Mouse (Mus musculus) fibroblast of lung, adult 2 months (primary cell): Measurements from ENCODE around the gene Slc17a7.
A peak's percentile ranks its signal among the peaks of the same experiment; 100 is the strongest.
"Not testable (repeated sequence)": the region's sequence is repeated elsewhere in the genome, so short reads cannot be mapped to it uniquely, and the experiment has no call there.

Source experiments
- DNase-seq: peaks from one replicate; pipeline ENCODE4 v3.0.0-alpha.2; 2011; ENCODE audit warnings: low read depth

Slc17a7 gene

DNA sequence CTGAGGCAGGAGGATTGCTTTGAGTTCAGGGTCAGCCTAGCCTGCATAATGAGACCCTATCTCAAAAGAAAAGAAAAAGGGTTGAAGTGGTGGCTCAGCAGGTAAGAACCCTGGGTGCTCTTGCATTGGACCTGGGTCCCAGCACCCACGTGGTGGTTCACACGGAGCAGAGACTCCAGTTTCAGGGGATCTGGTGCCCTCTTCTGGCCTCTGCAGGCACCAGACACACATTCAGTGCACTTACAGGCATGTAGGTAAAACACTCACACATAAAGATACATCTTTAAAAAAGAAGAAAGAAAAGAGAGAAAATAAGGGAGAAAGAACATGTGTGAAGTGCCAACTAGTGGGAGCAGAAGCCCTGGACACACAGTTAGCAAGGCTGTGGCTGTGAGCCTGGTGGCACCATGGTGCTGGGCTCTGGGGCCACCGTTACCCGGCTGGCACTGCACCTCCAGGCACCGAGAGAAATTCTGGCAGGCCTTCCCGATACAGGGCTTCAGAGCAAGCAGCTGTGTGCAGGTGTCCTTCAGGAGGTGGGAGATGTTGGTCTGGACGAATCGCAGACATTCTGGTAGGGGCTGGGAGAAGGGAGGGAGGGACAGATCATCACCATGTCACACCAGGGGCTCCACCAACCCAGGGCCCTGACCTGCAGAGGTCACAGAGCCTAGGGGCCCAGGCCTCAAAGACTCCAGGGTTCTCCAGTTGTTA lies 30.1 kb upstream of the Slc17a7 start:
- DNase-seq: no peak

DNA sequence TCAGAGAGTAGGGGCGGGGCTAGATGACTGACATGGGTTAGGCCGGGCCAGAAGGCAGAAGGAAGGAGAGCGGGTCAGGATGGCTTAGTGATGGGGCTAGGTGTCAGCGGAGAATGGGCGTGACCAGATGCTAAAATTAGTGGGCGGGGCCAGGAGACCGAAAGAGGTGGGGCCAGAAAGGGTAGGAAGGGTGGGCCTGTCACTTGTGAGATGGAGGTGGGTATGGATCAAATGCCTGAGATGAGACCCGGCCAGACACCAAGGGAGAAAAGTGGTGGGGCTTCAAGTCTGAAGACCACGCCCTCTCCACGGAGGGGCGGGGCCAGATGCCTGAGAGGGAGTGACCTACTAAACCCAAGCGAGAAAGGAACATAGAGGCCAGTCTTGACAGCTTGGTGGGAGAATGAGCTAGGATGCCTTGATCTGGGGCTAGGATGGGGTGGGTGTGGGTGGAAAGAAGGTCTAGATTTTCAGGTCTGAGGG lies 29.2 kb upstream of the Slc17a7 start:
- DNase-seq: no peak

DNA sequence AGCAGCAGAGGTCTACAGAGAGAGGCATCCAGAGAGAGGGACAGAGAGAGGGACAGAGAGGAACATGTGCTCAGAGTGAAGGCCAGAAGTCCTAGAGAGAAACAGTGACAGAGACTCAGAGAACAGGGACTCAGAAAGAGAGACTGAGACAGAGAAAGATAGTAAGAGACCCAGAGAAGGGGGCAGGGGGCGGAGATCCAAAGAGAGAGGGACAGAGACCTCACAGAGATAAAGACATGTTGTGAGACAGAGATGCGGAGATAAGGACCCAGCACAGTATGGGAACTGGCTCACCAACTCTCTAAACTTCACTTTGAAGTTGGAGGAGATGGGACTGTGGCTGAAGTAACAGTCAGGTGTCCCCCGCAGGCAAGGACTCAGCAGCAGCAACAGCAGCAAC lies 28.4 kb upstream of the Slc17a7 start:
- no peak for DNase-seq

DNA sequence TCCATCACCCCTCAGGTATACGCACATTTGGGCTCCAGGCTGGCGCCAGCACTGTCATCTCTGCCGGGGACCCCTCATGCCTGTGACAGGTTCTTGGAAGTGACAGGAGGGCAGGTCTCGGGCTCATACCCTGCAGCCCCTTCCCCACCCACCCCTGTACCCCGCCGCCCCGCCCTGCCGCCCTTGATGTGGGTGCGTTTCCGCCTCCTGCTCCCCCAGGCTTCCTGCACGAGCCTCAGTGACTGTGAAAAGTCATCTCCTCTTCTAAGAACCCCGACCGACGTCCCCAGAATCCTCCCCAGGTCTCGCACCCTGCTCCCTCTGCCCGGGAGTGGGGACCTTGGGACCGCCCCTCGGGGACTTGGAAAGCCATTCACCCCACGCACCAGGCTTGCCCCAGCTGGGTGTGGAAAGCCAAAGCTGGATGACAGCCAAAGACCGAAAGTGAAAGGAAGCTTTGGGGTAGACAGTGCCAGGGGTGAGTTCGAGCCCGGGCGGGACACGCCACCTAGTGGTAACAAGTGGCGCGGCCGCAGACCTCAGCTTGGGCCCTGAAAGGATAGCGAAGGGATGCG lies 27.7 kb upstream of the Slc17a7 start, which contains the start of the genes Gm45713 and Flt3l:
Gene Gm45713 (minus strand): TSS at position 239 of the 575 bp plus-strand sequence.
Gene Flt3l (minus strand): TSS at position 440 of the 575 bp plus-strand sequence.
- DNase-seq: peak; percentile 68

DNA sequence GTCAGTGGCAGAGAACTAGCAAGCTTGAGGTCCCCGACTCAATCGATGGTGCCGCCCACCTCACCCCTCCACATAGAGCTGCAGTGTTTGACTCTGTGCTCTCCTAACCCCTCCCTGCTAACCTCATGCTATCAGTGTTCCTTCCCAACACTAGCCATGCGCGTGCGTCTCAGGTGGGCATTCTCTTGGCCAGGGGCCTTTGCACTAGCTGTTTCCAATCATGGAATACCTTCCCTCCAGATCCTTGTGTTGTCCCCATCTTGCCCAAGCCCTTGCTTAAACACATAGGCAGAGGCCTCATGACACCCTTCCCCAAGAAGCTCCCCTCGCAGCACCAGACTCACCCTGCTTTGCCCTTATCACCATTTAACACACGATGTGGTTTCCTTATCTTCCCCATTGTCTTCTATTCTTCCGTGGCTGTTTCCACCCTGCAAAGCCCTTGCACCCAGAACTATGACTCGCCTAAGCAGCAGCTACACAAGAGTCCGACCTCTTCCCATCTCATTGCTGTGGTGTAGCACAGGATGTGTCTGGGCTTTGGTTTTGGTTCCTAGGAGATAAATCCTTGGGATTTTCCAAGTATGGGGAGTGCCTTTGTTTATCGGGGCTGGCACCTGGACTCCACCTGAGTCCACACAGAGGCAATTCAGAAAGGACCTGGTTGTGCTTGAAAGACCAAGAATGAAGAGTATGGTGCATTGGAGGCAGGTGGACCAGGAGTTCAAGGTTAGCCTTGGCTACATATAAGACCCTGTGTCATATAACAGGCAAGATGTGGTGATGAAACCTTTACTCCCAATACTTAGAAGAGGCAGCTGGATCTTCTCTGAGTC lies 26.4 kb upstream of the Slc17a7 start:
- DNase-seq: no peak

DNA sequence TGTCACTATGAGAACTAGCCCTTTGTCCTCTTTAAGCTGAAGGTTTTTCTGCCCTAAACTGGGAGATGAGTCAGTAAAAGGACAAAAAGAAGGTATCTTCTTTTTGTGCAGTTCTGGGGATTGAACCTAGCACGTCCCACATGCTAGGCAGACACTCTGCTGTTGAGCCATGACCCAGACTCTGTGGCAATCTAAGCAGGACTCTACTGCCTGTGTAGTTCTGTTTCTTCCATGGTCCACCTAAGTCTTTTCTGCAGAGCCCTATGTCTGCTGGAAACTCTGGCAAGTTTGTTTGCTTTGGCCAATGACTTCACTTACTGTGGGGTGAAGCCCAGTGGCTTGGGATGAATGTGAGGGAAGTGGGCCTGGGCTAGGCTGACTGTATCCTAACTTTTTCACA lies 25.3 kb upstream of the Slc17a7 start:
- no peak for DNase-seq

DNA sequence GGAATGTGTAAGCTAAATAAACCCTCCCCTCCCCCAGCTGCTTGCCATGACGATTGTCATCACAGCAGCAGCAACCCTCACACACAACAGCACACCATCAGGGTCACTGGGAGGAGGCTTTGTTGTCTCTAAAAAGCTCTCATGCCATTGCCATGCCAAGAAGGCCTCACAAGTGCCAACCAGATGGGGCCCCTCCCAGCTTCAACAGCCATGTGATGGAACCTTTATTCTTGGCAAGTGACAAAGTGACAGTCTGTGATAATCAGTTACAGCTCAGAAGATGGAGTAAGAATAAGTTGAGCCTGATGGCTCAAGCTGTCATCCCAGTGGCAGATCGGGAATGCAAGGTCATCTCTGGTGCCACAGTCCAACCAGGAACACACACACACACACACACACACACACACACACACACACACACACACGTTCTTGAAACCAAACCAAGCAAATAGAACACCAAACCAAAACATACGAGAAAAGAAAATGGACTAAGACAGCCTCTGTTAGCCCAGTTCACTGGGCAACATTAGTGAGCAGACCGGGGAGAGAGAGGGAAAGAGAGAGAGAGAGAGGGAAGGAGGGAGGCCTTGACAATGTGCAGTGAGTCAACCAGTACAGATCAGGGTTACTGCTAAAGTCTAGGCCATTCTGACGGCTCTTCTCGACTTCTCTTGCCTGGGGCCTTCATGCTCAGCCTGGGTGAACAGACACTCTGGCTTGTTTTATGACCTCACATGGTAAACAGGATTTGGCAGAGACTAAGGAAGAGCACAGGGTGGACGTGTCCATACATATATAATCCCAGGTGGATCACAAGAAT lies 23.6 kb upstream of the Slc17a7 start:
- no peak for DNase-seq

DNA sequence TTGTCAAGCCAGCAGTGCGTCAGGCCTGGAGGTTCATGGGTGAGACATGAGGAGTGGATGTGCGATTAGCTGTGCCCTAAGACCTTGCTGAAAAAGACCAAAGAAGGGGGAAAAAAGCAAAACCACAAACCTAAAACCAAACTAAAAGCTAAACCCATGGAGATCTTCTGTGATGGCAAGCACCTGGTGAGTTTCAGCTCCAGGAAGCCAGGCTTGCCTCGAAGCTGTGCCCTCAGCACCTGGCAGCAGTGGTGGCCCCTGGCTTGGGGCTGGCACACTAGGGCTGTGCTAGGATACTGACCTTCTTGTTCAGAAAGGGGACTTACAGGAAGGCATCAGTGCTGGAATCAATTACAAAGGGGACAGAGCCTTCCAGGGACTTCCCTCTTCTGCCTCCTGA lies 22.4 kb upstream of the Slc17a7 start:
- no peak for DNase-seq

DNA sequence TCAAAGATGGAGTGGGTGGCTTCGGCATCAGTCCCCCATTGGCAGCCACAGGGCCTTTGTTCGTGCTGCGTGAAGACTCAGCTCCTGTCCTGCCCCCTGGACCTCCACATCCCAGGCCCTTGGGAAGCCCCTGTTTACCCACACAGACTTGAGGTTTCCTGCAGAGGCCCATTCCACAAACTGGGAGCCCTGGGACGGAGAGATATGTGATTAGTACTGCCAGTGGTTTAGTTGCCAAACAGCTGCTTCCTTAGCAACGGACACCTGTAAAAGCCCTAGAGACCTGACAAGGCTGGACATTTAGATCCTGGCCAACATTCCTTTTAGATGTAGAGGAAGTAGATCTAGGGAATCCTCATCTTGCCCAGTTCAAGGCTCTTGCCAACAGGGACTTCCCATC lies 21.8 kb upstream of the Slc17a7 start:
- DNase-seq: no peak

DNA sequence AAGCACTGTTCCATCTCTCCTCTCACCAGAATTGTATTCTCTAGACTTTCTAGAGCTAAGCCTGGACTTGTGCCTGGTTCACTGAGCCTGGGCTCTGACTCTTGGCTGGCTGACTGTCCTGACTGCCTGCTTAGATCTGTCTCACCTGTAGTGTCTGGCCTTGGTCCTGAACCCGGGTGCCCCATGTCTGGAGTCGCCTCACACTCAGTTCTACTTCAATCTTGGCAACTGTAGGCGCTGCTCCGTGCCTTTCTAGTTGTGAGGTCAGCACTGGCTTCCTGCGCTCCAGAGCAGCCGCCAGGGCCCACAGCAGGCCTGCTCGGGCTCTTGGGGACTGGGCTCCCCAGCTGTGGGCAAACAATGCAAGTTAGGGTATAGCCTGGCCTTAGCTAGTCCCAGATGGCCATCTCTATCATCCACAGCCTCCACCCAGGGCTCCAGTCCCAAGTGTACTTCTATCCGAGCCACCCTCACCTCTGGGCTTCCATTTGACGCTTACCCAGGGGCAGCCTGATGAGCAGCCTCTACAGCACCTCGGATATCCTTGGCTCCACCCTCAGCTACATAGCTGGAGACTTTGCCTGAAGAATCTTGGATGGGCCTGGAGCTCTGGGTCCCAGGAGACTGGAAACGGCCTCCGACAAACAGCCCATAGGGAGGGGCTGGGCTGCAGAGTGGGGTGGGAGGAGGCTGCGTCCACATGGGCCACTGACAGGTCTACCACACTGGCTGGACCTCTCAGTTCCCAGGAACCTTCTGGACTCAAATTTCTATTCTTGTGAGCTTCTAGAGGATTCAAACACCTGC lies 19.2 kb upstream of the Slc17a7 start:
- DNase-seq: no peak

DNA sequence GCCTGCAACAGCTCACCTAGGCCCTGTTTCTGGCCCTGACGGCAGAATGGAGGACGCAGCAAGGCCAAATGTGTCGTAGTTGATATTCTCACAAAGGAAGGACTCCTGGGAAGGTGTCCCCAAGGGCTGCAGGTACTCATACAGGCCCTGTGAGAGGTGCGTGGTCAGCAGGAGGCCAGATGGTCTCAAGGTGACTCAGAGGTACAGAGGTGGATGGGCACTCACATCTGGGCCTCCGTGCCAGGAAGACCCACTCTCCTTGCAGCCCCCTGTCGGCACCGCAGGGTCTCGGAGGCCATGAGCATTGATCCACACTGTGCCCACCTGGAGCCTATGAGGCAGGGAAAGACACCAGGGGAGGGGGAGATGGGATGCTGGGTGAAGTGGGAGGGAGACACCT lies 18.3 kb upstream of the Slc17a7 start:
- no peak for DNase-seq

DNA sequence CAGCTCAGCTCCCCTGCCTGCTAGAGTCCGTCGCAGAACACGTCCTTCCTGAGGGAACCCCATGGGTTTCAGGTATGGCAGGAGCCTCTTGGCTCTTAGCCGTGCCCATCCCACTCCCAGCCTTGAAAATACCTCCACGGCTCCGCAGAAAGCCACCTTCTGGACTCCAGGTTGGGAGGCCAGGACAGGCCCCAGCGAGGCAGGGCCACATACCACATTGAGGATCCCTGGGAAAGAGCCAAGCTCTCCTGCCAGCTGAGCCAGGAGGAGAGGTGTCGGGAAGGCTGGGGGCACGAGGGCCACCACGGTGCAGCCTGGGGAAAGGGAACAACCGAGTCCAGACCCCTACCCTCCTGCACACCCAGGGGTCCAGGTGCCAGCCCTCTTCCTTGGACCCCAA lies 16.5 kb upstream of the Slc17a7 start:
- no peak for DNase-seq

DNA sequence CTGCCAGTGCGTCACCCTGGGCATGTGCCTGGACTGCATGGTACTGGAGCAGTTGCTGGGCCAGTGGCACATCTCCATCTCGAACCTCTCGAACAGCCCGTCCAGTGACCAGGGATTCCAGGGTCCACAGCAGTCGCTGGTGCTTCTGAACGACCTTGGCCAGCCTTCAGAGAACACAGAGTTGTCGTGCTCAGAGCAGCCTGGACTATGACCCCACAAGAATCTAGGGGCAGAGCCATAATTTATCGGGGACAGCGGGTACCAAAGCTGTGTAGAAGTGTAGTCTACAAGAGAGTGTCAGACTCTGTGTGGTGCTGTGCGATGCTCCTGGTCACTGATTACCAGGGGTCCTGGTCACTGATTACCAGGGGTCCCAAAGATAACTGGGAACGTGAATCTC lies 15.8 kb upstream of the Slc17a7 start:
- DNase-seq: no peak

DNA sequence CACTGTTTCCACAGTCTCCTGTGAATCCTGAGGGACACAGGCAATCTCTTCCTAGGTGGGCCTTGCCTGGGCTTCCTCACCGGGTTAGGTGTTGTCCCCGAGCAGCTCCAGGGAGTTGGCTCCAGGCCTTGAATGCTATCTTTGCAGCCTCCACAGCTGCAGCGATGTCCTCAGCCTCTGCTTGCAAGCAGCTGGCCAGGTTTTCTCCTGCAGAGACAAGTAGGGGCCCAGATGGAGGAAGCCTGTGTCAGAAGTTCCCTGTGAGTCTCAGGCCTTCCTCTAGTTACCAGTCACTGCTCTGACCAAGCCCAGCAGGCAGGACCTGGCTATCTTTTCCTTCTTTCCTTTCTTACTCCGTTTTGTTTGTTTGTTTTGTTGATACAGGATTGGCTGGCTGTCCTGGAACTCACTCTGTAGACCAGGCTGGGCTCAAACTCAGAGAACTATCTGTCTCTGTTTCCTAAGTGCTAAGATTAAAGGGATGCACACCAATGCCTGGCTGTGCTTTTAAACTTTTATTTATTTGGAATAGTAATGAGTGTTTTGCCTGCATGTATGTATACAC lies 15.1 kb upstream of the Slc17a7 start:
- no peak for DNase-seq

DNA sequence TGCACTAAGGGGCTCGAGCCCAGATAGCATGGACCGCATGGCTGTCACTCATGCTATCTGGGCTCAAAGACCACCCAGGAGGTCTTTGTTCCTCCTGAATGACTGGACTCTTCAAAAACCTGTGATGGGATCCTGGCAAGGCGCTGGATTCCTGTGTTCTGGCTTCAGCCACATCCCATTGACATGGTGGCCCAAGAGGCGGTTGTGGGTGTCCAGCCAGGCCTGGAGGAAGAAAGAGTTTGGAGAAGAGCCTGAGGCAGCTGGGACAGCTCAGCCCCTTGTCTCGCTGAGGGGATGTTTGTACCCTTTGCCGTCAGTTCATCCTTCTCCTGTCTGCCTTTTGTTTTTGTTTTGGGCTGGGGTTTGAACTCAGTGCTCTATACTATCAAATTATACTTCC lies 14.2 kb upstream of the Slc17a7 start:
- DNase-seq: no peak

DNA sequence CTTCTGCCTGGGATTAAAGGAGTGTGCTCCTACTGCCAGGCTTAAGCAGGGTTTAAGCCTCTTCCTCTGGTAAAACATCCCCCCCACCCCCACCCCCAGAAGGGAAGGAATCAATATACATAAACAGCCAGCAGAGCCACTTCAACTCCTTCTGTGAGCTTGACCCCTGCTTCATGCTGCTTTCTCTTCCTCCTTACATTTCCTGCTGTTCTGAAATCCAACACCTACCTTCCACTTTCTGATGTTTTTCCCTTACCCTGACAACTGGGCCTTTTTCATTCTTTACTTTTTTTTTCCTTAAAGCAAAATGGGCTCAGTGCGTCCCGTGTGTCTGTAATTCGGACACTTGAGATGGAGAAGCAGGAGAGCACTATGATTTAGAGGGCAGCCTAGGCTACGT lies 13.4 kb upstream of the Slc17a7 start:
- no peak for DNase-seq

DNA sequence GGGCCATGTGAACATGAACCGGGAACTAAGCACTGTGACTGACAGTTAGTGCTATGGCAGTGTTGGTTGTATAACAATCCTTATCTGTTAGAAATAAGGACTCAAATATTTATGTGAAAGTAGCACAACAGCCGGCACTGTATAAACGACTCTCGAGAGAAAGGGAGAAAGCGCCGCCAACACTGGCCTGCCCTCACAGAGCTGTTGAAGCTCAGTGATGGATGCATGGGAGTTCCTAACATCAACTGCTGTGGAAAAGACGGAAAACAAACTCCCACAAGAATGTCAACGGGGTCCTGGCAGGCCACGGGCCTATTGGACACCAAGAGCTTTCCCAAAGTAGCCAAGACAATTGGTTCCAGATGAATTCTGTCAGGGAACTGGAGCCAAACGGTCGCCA lies 12.4 kb upstream of the Slc17a7 start:
- peak; percentile 74 for DNase-seq

DNA sequence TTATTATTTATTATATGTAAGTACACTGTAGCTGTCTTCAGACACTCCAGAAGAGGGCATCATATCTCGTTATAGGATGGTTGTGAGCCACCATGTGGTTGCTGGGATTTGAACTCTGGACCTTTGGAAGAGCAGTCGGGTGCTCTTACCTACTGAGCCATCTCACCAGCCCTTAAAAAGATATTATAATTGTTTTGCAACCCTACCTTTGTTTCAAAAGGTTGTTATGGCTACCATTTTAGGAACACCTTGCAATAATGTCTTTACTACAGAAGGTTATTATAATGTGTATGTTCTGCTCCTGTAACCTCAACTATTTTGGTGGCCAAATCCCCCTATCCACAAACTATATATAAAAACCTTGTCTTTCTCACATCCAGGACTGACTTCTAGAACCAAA lies 10.7 kb upstream of the Slc17a7 start:
- not testable (repeated sequence) for DNase-seq

DNA sequence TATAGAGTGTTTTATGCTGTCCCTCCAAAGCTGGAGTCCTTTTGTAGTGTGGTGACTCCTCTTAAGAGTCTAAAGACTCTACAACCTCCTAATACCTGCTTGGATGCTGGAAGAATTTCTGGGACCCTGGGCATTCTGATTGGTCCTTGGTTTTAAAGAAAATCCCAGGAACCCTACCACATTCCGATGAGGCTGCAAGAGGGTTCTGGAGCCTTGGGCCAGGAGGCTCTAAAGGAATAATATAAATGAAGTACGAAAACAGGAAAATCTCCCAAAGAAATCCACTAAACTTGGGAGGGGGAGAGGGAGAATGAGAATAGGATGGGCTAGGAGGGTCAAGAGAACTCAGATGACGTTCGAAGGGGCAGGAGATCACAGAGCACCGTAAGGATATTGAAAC lies 10.2 kb upstream of the Slc17a7 start:
- DNase-seq: no peak

DNA sequence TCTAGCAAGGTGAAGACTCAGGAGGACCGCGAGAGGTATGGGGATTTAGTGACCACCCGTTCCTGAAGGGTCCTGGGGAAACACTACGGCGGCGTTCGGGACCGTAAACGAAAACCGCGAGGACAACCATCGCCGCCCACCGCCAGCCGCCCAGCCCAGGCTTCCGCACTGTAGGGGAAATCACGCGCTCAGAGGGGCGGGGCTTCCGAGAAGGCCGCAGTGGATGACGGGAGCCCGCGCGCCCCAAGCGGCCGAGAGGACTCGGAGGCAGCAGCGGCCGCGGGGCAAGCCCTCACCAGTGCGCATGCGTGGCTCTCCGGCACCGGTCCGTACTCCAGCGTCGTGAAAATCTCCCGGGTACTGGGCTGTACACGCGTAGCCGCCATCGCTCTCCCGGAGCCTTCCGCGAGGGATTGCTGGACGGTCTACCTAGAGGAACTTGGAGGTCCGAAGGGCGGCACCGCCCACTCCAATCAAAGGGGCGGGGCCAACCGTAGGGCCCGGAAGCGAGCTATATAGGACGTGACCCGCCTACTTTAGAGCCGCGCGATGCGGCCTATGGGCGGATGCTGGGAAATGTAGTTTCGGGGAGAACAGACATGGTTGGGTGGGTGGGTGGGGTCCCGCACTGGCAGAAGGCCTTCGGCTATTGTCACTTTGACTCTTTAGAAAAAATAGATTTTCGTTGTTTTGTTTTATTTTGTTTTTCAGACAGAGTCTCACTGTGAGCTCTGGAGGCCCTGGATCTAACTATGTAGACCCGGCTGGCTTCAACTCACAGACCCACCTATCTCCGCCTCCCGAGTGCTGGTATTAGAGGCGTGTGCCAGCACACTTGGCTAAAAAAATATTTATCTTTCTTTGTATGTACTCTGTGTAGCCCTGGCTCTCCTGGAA lies 9.4 kb upstream of the Slc17a7 start, which contains the start of the genes Pih1d1 and Aldh16a1:
Gene Pih1d1 (plus strand): TSS at position 208 of the 897 bp plus-strand sequence.
Gene Aldh16a1 (minus strand): TSS at position 489 of the 897 bp plus-strand sequence.
- DNase-seq: peak; percentile 83
